Mouse (Mus musculus) yolk sac, embryonic 10.5 days (tissue): ENCODE results near the gene Tma7.
A peak's percentile ranks its signal among the peaks of the same experiment; 100 is the strongest.

Experiments
- DNase-seq: peaks from one replicate; pipeline ENCODE4 v3.0.0-alpha.2; 2017; ENCODE audit warnings: low spot score

Tma7 gene

DNA sequence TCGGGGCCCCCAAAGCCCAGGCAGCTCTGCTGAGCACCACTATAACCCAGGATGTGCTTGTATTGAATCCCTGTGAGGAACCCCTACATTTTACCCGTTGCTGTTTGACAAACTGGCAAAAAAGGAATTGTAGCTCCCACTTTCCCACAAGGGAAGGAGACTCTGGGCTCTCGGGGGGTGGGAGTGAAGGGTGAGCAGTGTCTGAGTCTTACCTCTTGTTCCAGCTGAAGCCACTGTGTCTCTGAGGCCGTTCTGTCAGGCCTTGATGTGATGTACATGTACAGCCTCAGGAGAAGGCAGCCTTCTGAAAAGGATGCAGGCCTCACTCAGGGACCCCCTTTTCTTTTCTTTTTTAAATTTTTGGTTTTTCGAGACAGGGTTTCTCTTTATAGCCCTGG, 21.5 kb downstream of the Tma7 start:
- no peak for DNase-seq

DNA sequence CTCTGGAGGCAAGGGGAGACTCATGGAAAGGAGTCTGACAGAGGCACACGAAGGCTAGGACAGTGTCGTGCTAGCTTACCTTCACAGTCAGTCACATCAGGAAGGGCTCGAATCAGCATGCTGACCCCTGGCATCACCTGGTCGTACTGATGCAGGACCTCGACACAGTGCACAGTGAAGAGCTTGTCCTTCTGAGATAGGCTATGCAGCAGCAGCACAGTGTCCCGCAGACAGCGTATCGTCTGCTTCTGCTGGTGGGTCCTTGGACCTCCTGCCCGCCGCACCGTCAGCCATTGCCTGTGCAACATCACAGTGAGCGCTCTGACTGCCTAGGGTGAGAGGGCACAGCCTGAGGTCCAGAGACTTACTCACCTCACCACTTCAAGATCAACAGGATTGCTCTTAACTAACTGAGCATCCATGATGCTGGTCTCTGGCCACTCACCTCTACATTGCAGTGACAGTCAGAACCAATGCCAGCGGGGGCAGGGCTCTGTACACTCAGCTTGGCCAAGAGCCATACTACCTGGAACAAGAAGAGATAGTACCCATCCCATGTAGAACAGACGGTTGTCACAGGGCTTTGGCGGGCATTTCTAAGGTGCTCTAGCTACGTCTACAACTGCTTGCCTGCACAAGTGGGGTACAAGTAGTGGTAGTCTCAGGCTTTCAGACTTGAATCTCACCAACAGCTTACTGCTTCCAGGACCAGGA, 22.0 kb downstream of the Tma7 start:
- no peak for DNase-seq

DNA sequence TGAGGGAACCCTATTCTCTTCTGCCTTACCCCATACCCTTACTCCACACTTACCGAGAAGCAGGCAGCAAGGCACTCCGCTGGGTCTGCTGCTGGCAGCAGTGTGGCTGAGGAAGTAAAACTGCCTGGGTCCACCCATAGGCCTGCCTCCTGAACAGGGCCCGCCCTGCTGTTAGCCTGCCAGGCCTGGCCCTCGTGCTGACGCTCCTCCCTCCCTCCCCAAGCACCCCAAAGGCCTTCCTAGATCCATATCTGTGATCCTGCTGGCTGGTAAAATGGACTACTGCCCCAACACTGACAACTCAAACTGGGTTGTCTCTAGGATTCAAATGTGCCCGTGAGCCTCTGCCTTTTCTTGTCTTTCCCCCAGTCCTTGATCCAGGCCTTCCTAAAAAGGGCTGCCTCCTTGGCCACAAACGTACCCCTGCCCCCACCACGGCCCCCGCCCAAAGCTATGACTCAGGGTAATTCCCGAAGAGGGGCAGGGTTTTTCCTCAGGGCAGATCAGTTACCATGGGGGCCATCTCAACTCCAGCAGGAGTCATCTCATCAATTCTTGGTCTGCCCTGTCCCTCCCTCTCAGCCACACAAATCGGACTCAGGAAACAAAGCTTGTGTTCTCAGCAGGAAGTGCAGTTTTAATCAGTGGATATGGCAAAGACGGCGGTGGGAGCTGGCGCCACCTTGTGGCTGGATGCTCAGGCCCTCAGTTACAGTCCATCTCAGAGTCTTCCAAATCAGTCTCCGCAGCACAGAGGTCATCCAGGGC, 23.1 kb downstream of the Tma7 start, which contains the start of gene Trex1:
TSS of gene Trex1 (minus strand) at position 599 of the 768 bp plus-strand sequence.
- DNase-seq = peak; percentile 84

DNA sequence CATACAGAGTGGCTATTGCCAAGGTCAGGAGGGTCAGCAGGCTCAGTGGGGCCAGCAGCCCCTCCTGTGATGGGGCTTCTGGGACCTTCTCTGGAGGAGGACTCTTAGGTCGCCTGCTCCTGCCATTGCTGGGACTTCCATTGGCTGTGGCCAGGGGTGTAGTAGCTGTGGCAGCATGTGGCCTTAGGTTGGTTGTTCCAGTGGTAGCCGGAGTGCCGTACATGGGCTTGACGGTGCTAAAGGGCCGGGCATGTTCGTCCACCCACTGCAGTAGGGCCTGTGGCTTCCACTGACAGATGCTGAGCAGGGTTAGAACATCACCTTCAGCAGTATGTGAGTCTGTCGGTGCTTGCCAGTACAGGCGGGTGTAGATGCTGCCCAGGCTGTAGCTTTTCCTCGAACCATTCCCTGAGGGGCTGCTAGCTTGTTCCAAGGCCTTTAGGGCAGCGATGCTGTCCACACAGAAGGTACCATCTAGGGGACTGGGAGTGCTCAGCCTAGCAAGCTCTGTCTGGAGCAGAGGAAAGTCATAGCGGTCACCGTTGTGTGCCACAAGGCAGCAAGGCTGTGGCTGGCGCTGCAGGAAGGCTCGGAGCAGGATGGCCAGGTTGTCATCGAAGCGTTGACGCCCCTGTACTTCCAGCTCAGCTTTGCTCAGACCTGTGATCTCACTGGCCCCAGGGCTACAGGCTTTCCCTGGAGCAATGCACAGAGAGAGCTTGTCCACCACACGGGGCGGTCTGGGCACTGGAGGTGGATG, 24.2 kb downstream of the Tma7 start:
- DNase-seq = no peak

DNA sequence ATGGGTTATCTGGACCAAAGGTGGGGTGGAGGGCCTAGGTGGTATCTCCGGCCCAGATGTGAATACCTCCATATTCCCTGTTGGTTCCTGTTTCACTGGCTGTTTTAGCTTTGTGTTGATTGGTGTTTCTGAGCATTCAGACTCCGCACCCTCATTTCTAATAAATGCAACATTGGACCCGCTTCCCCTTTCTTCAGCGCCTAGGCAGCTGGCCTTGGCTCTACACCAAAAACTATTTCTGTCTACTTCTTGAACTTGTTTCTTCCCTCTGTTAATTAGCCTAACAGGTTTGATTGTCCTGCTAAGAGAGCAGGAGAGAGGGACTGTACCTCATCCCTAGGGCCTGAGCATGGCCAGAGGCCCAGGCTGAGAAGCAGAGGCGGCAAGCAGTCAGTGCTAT, 24.8 kb downstream of the Tma7 start:
- DNase-seq = no peak

DNA sequence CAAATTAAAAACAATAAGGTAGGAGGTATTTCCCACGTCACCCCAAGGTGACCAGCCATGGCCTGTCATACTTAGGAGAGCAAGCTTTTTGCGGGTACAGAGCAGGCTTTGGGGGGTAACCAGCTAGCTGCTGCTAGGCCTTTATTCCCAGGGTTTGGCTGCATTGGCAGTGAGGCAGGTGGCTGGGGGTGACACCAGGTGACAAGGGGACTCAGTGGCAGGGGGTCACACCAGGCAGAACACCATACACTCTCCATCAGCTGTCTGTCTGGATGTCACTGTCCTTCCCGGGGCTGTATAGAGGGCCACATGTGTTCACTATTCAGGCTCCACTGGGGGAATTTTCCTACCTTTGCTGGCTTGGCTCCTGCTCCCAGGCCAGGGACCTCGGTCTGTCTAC, 25.5 kb downstream of the Tma7 start:
- no peak for DNase-seq

DNA sequence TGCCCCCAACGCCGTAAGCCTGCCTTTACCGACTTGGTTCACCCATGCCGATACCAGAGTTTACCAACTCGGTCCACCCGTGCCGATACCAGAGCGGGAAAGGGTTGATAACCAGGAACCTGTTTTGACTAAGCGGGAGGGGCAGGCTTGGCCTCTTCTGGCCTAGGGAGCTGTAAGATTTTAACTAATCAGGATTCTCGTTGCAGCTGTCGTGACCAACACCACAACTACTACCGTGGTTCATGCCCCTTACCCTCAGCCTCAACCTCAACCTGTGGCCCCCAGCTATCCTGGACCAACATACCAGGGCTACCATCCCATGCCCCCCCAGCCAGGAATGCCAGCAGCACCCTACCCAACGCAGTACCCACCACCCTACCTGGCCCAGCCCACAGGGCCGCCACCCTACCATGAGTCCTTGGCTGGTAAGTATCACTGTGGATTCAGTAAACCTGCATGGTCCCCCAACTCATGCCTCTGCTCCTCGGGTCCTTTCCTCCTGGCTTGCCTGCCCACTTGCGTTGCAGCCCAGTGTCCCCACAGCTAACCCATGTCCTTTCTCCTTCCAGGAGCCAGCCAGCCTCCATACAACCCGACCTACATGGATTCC, 26.2 kb downstream of the Tma7 start:
- DNase-seq = no peak

DNA sequence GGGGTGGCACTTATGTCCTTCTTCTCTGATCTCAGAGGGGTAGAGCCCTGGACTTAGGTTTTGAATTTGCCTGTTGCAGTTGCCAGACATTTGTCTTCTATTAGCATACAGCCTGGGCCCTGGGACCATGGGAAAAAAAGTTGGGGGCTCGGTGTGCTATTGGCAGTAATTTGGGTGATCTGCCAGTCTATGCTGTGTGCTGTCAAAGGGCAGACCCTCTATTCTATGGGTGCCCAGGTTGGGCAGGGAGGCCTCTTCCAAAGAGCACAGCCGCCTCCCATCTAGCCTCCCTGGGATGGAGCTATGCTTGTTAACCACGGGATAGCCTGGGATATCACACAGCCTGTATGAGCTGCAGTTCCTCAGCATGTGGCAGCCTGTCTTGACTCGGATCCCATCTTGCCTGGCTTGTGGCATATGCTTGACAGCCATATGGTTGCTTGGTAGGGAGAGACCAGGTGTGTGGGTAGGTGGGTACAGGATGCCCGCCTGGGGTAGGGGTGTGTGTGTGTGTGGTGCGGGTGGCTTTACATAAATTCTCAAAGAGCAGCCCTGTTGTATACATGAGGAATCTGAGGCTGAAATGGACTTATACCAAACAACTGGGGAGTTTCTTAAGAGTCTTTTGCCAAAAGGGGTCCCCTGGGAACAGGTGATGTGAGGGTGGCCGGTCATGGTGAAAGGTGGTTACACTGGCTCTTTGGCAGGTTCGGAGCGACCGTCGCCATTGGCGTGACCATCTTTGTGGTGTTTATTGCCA, 26.9 kb downstream of the Tma7 start:
- DNase-seq = no peak

DNA sequence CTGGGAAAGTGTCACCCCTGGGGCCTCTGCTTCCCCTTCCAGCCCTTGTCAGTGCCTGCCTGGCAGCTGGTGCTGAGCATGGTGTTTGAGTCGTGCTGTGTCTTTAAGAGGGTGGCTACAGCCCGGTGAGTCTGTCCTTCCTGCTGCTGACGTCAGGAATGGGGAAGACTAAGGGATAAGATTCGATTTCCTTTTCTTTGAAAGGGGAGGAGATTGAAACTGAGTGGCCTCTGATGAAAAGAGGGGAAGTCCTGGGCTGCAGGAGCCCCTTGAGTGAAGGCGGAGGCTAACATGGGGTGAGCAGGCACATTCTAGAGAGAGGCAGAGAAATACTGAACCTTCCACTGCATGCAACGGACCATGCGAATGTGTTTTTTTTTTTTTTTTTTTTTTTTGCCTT, 27.7 kb downstream of the Tma7 start:
- peak; percentile 71 for DNase-seq

DNA sequence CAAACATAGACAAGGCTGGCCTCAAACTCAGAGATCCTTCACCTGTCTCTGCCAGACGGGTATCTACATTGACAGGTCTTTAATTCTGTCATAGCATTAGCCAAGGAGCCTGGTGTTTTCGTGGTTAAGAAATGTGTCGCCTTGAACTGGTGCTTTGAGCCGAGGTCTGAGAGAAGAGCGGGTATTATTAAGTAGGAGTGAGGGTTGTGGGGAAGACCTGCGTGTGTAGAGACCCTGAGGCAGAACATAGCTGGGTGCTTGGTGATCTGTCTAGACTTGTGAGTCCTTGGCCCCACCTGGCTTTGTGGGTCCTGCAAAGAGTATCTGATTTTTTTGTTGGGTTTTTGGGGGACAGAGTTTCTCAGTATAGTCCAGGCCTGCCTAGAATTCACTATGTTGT, 28.5 kb downstream of the Tma7 start:
- no peak for DNase-seq

DNA sequence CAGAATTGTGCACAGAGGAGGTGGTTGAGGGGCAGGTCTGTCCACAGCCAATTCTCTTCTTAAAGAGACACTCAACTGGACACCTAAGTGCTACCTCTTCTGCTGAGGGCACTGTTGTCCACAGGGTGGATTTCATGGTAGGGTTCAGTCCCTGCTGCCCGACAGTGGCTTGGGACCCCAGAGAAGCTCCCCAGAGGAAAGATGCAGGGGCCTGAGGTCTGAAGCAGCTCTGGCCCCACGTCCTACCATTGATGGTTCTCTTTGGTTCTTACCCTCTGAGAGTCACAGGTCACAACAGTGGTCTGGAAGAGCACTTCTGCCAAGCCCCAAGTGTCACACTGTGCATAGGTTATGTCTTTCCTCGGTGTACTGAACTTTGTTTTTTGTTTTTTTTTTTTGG, 29.0 kb downstream of the Tma7 start:
- no peak for DNase-seq

DNA sequence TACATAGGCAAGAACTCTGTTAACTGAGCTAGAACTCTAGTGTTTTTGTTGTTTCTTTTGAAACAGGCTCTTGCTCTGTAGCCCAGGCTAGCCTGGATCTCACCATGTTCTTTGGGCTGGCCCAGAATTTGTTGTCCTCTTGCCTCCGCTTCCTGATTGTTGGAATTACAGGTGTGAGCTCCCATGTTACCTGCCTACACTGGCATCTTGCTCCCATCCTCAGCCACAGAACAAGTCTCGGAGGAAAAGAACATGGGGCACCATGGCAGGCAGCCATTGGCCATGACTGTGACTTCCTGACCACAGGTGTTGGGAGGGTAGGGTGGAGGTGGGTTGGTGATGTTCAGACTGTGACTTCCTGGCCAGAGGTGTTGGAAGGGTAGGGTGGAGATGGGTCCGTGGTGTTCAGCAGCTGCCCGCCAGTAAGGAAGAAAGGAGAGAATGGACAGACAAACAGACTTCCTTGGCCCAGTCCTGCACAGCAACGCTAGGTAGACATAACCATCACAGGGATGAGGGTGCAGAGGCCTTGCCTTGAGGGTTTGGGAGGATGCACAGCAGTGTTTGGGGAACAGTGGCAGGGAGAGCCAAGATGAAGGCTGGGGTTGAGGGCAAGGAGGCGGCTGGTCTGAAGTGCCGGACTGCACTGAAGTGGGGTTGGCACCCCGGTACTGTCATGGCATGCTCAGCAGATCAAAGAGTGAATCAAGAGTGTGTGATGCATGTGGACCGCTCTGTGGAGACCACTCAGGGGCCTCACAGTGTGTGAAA, 29.7 kb downstream of the Tma7 start:
- no peak for DNase-seq

DNA sequence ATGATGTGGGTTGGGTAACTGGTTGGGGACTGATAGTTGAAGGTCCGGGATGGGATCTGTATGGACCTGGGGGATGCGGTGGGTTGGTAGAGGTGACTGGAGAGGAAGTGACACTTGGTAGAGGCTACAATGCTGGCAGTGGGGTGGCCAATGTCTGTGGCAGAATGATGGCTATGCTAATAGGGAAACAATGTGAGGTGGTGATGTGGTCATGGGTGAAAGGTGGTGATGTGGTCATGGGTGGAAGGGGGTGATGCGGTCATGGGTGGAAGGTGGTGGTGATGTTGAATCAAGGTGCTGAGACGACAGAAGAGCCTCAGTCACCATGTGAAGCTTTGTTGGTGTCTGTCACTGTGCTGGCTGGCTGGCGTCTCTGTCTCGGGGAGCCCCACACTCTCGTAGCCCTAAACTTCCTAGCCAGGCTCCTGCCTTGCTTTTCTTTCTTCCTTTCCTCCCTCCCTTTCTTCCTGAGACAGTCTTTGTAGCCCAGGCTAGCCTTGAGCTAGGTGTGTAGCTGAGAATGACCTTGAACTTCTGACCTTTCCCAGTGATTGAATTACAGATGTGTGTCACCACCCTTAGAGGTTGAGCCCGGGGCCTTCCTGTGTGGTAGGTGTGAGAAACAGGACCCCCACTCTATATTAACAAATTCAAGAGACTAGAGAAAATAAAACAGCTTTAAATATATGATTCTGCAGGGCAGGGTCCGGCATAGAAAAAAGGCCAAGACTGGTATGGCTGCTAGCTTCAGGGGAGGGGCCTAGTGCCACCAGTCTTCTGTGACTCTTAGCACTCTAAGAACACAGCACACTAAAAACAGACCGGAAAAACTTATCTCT, 30.5 kb downstream of the Tma7 start:
- DNase-seq = no peak

DNA sequence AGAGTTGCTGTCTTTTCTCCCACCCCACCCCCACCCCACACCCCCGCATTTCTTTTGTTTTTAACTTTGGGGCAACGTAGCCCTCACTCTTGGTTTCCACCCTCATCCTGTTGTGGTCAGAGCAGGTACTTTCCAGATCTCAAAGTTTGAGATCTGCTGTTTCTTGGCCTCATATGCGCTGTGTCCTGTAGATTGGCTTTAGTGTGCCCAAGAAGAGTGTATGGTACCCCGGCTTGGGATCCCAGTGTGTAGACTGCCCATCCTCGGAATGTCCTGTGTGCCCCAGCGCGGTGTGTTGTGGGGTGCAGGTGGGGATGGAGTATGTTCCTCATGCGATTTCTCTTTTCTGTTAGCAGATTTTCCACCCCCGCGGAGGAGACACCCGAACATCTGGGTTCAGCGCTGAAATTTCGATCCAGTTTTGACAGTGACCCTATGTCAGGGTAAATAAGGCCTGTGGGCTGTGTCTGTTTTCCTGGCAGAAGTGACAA, 31.3 kb downstream of the Tma7 start:
- DNase-seq = no peak

DNA sequence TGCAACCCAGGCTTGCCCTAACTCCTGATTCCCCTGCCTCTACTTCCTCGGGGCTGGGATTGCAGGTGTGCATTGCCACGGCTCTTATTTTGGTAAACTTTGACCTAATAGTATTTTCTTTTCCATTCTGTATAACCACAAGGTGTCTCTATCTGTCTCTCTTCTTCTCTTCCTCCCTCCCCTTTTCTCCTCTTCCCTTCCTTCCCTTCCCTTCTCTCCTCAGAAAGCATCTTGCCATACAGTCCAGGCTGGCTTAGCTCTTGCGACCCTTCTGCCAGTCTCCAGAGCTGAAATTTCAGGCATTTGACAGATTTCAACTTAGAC, 31.8 kb downstream of the Tma7 start:
- no peak for DNase-seq

DNA sequence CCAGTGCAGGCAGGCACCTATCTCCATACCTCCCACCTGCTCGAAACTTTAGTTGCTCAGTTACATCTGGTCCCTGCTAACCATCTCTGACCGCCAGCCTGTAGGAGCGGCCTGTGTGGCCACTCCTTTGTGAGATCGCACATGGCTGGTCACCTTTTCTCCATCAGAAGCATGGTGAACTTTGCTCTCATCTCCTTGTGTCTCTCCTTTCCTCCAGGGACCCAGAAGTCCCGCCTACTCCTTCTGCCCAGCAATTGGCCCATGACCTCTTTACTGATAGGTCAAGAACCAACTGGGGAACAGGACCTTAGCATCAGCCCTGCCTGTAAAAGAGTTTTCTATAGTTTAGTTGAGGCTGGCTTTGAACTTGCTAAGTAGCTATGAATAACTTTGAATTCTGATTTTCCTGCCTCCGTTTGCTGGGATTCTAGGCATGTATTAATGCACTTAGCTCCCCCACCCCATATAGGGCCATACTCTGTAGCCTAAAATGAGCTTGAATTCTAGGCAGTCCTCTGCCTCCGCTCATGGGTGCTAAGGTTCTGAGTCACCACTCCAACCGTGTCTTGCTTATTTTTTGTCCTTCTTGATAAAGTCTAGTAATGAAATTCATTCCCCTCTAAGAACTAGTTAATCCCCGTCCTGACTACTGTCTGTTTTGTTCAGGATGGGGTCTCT, 32.3 kb downstream of the Tma7 start:
- peak; percentile 76 for DNase-seq

DNA sequence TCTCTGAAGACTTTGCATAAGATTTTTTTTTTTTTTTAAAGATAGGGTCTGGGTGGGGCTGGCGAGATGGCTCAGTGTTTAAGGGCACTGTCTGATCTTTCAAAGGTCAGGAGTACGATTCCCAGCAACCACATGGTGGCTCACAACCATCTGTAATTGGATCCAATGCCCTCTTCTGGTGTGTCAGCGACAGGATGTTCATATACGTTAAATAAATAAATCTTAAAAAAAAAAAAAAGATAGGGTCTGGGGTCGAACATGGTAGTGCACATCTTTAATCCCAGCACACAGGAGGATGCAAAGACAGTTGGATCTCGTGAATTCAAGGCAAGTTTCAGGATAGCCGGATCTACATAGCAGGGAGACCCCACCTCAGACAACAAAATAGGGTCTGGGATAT, 33.1 kb downstream of the Tma7 start:
- DNase-seq = no peak

DNA sequence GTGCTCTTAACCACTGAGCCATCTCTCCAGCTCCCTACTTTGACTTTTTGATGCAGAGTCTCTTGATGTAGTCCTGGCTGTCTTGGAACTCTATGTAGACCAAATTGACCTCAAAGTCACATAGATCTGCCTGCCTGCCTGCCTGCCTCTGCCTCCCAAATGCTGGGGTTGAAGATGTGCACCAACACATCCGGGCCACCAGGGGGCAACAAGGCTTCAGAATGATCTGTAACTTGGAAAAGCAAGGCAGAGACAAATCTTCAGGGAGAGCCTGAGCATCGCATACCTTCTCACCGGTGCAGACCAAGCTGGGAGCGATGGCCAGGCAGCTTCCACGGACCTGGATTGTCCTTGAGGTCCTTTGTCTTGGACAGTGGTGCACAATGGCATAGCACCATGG, 36.1 kb downstream of the Tma7 start:
- DNase-seq = no peak

DNA sequence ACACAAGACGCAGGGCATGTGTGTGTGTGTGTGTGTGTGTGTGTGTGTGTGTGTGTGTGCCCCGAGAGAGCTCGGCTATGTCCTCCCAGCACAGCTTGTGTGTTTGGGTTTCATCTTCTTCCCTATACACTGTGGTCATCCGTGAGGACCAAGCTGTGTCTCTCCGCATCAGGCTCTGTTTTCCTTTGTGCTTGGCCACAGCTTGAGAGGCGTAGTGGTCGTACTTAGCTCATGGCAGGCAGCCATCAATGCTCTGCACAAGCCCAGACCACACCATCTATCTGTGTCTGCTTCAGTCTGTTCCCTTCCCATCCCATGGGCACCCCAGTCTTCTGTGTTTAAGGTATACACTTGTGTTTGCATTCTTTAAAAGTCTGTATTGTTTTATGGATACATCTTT, 41.0 kb downstream of the Tma7 start:
- DNase-seq = no peak
